Mouse (Mus musculus) hindbrain, embryonic 14.5 days (tissue): ENCODE measurements around the gene Ddx20. TPM values are rescaled to one million over a fixed set of nuclear protein-coding genes. Genes with fewer than 3 reads are reported as not detected.
A peak's percentile ranks its signal among the peaks of the same experiment; 100 is the strongest.

Experiments
- ATAC-seq: fragments of 200-750 bp; cut with Nextera tagmentation; 2 replicates; pipeline ENCODE4 v1.8.0; 2017; ENCODE audit warnings: moderate number of reproducible peaks, mild to moderate bottlenecking, moderate TSS enrichment, moderate library complexity; ENCODE audit not compliant: low FRiP score
- DNase-seq: peaks from one replicate; pipeline ENCODE4 v3.0.0-alpha.2; 2015; ENCODE audit warnings: low spot score
- H3K27ac ChIP-seq: fragments of 300-500 bp; sonication (generic); 2 replicates; pipeline ENCODE4 v1.5.1; 2014; ENCODE audit warnings: mild to moderate bottlenecking, moderate library complexity
- H3K27me3 ChIP-seq: fragments of 300-500 bp; sonication (generic); 2 replicates; pipeline ENCODE4 v1.6.1; 2014; ENCODE audit warnings: mild to moderate bottlenecking, low read length, mixed read lengths; ENCODE audit not compliant: control insufficient read depth, insufficient read depth
- H3K36me3 ChIP-seq: fragments of 300-500 bp; sonication (generic); replicated peaks from 2 replicates; pipeline ENCODE4 v1.6.1; 2014; ENCODE audit not compliant: control insufficient read depth, insufficient read depth
- H3K4me1 ChIP-seq: fragments of 300-500 bp; sonication (generic); replicated peaks from 2 replicates; pipeline ENCODE4 v1.6.1; 2014; ENCODE audit warnings: antibody characterized with exemption, low read length, mixed read lengths; ENCODE audit not compliant: control insufficient read depth, insufficient read depth
- H3K4me2 ChIP-seq: fragments of 300-500 bp; sonication (generic); replicated peaks from 2 replicates; pipeline ENCODE4 v1.6.1; 2014; ENCODE audit warnings: mild to moderate bottlenecking, moderate library complexity
- H3K4me3 ChIP-seq: fragments of 300-500 bp; sonication (generic); replicated peaks from 2 replicates; pipeline ENCODE4 v1.5.1; 2014; ENCODE audit warnings: mild to moderate bottlenecking, low read length
- H3K9ac ChIP-seq: fragments of 300-500 bp; sonication (generic); 2 replicates; pipeline ENCODE4 v1.6.1; 2014
- H3K9me3 ChIP-seq: fragments of 300-500 bp; sonication (generic); 2 replicates; pipeline ENCODE4 v1.6.1; 2016; ENCODE audit warnings: low read length; ENCODE audit not compliant: control insufficient read depth
- WGBS: fragments of 180-500 bp; shearing (Covaris S2); extraction: QIAGEN DNeasy Blood & Tissue Kit; methylation state at CpG from one replicate; pipeline ENCODE4 v1.1.7; 2014; 5-methylcytosine and 5-hydroxymethylcytosine counted together
- polyA plus RNA-seq: library from polyadenylated mRNA; unstranded; fragments of >200 nt; fragmentation: Nextera tagmentation; extraction: Ambion mirVana; gene quantifications from 2 replicates; pipeline ENCODE4 v1.2.1, GENCODE M21; 2014

Ddx20 gene
- 21.6 and 23.1 TPM in 2 replicates for polyA plus RNA-seq

DNA sequence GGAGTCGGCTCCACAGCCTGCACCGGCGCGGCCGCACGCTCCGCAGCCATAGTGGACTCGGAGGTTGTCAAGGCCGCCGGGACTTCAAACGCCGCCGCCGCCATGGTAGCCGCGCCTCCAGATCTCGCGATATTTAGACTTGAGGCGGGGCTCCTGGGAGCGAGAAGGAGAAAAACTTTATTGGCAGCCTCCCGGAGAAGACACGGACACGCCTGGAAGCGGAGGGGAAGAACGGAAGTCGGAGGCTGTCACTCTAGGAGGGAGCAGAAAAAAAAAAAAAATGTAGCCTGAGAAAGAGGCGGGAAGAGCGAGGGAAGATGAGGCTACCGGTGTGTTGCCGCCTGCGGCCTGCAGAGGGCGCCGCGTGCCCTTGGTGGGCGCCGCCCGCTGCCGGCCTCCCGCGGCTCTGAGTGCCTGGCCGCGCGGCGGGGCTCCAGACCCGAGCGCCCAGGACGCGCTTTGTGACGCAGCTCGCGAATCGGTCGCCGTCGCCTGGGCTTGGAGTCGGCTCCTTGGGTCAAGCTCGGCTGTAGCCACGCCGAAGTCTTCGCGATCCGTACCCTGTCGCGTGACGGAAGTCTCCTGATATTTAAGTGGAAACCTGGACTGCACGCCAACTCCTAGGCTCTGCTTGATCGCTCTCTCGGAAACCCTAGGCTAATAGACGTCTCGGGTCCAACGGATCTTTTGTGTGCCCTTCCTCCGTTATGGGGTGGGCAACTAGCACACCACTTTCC is at the start of gene Ddx20:
Gene Ddx20 (minus strand): TSS at position 251 of the 737 bp plus-strand sequence.
- peak within 1 kb of the TSS; percentile 89 for H3K4me3 ChIP-seq
- ATAC-seq (peak; percentile 97), DNase-seq (peak; percentile 98)
- H3K9me3 ChIP-seq = no peaks in the 10 kb centered on the region
- H3K4me2 ChIP-seq = peak within 1 kb of the TSS; percentile 67
- H3K4me1 ChIP-seq = peaks cover 8% of the 10 kb centered on the region; the same call in 1 of the 2 replicates
- H3K9ac ChIP-seq = peak within 1 kb of the TSS; percentile 89
- peaks cover 20% of the 10 kb centered on the region for H3K36me3 ChIP-seq
- no peaks in the 10 kb centered on the region for H3K27me3 ChIP-seq
- WGBS = under 1% methylated on average over 72 of the region's 72 CpGs
- peak within 1 kb of the TSS; percentile 76 for H3K27ac ChIP-seq

GRCm38 (mm10) chr3:105737070-105737469 is 49.7 kb upstream of the Ddx20 start:
- Histone ChIP-seq H3K9ac (no peak overlapping the region), H3K36me3 (peaks cover 39% of the 10 kb centered on the region), H3K9me3 (no peaks in the 10 kb centered on the region), H3K4me1 (no peaks in the 10 kb centered on the region), H3K4me3 (no peak overlapping the region), H3K27me3 (no peaks in the 10 kb centered on the region), H3K4me2 (no peak overlapping the region), H3K27ac (no peak overlapping the region)
- 98% methylated on average over 7 of the region's 7 CpGs for WGBS
- ATAC-seq = no peak
- no peak for DNase-seq

DNA sequence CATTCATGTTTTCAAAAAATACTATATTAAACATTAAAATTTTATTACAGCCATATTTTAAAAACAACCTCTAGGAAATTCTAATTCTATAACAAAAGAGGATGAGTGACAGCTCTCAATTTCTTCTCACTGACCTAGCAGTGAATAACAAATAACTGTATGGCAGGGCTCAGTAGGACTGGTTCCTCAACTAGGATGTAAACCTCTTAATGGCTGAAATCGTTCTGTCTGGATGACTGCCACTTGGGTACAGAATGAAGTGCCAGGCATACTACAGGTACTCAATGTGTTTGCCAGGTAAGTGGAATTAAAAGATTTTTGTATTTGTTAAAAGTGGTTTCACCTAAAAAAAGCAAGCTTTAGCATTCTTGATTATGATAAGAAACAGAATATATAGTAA is 48.8 kb upstream of the Ddx20 start:
- 94% methylated on average over 1 of the region's 1 CpGs for WGBS
- no peak for DNase-seq
- Histone ChIP-seq H3K4me1 (no peaks in the 10 kb centered on the region), H3K27ac (no peak overlapping the region), H3K4me2 (no peak overlapping the region), H3K4me3 (no peak overlapping the region), H3K36me3 (peaks cover 45% of the 10 kb centered on the region), H3K9ac (no peak overlapping the region), H3K9me3 (no peaks in the 10 kb centered on the region), H3K27me3 (no peaks in the 10 kb centered on the region)
- ATAC-seq = no peak

GRCm38 (mm10) chr3:105735285-105735684 is 47.9 kb upstream of the Ddx20 start:
- no peaks in the 10 kb centered on the region for H3K9me3 ChIP-seq
- H3K27me3 ChIP-seq = no peaks in the 10 kb centered on the region
- no peak for DNase-seq
- no peak overlapping the region for H3K4me3 ChIP-seq
- no peak for ATAC-seq
- H3K9ac ChIP-seq = no peak overlapping the region
- peaks cover 54% of the 10 kb centered on the region for H3K36me3 ChIP-seq
- no peak overlapping the region for H3K4me2 ChIP-seq
- no peaks in the 10 kb centered on the region for H3K4me1 ChIP-seq
- no peak overlapping the region for H3K27ac ChIP-seq

DNA sequence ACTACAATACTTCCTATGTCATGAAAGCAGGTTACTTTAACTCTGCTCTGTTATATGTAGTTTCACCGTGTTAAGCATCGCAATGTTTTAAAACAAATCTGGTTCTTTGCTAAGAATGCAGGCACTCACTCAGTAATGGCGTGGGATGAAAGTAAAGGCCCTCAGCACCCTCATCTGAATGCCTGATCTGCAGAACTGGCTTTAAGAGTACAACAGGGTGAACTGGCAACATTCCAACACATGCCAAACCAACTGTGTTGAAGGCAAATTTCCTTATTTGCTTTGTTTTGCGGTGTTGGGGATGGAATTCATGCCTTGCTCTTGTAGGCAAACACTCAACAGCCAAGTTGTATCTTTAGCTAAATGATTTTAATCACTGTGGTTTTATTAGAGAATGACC is 46.2 kb upstream of the Ddx20 start:
- Histone ChIP-seq H3K27me3 (no peaks in the 10 kb centered on the region), H3K9me3 (no peaks in the 10 kb centered on the region), H3K9ac (no peak overlapping the region), H3K4me3 (no peak overlapping the region), H3K27ac (no peak overlapping the region), H3K4me2 (no peak overlapping the region), H3K4me1 (no peaks in the 10 kb centered on the region), H3K36me3 (peaks cover 51% of the 10 kb centered on the region)
- DNase-seq (no peak), ATAC-seq (no peak)
- 85% methylated on average over 4 of the region's 4 CpGs for WGBS

DNA sequence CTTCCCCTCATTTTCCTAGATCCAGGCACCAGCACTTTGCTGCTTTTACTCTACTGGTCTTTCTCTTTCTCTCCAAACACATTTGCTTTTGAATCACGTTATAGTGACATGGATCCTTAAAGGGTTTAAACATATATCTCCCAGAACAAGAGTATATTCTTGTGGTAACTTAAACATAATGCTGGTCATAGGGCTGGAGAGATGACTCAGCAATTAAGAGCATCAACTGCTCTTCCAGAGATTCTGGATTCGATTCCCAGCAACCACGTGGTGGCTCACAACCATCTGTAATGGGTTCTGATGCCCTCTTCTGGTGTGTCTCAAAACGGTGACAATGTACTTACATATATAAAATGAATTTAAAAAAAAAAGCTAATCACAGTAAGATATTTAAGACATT is 45.0 kb upstream of the Ddx20 start:
- Histone ChIP-seq H3K4me3 (no peak overlapping the region), H3K4me1 (no peaks in the 10 kb centered on the region), H3K9me3 (no peaks in the 10 kb centered on the region), H3K27ac (no peak overlapping the region), H3K36me3 (peaks cover 44% of the 10 kb centered on the region), H3K9ac (no peak overlapping the region), H3K4me2 (no peak overlapping the region), H3K27me3 (no peaks in the 10 kb centered on the region)
- DNase-seq = no peak
- no peak for ATAC-seq
- 92% methylated on average over 4 of the region's 4 CpGs for WGBS

DNA sequence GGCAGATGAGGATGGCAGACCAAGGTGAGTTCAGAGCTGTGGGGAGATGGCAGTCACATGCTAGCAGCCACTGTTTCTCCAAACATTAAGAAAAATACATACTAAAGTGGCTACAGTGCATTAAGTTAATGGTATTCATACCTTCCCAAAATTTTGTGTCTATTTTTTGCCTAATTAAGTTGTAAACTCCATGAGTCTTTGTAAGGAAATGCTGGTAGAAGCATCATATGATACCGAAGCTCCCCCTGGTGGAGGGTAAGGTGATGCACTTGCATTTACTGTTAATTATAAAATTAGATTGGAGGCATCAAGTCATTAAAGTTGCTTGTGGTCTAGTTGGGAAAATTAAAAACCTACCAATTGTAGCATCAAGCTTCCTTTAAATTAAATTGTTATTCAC is 38.7 kb upstream of the Ddx20 start:
- DNase-seq (peak; percentile 80), ATAC-seq (no peak)
- no peaks in the 10 kb centered on the region for H3K9me3 ChIP-seq
- H3K4me3 ChIP-seq = no peak overlapping the region
- no peaks in the 10 kb centered on the region for H3K4me1 ChIP-seq
- H3K36me3 ChIP-seq = peaks cover 13% of the 10 kb centered on the region
- H3K27ac ChIP-seq = no peak overlapping the region
- no peak overlapping the region for H3K4me2 ChIP-seq
- no peaks in the 10 kb centered on the region for H3K27me3 ChIP-seq
- 2% methylated on average over 1 of the region's 1 CpGs for whole genome bisulfite sequencing
- no peak overlapping the region for H3K9ac ChIP-seq

GRCm38 (mm10) chr3:105722510-105722909 is 35.1 kb upstream of the Ddx20 start:
- no peaks in the 10 kb centered on the region for H3K27me3 ChIP-seq
- H3K9ac ChIP-seq = no peak overlapping the region
- DNase-seq (no peak), ATAC-seq (no peak)
- no peak overlapping the region for H3K27ac ChIP-seq
- no peaks in the 10 kb centered on the region for H3K9me3 ChIP-seq
- WGBS = 91% methylated on average over 3 of the region's 3 CpGs
- no peak overlapping the region for H3K4me2 ChIP-seq
- no peak overlapping the region for H3K4me3 ChIP-seq
- H3K36me3 ChIP-seq = 0 out of 2 replicates have a peak, but pooled peaks cover 3% of the 10 kb centered on the region
- peaks cover 16% of the 10 kb centered on the region; the same call in 1 of the 2 replicates for H3K4me1 ChIP-seq

DNA sequence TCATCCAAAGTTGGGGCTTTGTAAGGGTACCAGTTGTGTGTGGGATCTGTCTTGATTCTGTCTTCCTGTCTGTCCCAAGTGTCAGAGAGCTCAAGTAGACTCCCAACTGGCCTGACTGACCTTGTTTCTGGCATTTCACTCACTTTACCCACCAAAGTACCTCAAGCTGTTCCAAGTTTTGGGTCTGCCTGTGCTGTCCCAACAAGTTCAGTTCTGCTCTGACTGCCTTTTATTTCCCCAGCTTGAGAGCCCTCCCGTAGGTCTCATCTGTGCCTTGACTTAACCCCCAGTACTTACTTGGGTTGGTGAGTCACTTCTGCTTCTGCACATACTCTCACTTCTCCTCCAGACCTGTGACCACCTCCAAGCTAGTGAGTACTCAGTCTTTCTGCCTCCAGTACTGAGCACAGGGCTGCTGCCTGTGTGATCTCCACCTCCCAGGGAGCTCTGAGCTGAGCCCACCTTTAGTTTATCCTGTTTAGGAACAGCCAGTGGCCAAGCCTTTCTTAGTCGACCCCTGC is 34.4 kb upstream of the Ddx20 start:
- Histone ChIP-seq H3K27me3 (no peaks in the 10 kb centered on the region), H3K36me3 (peaks cover 3% of the 10 kb centered on the region; the same call in 1 of the 2 replicates), H3K4me1 (peaks cover 16% of the 10 kb centered on the region; the same call in 1 of the 2 replicates), H3K4me2 (no peak overlapping the region), H3K9me3 (no peaks in the 10 kb centered on the region), H3K4me3 (no peak overlapping the region), H3K27ac (no peak overlapping the region), H3K9ac (no peak overlapping the region)
- ATAC-seq = no peak
- no peak for DNase-seq
- WGBS = 74% methylated on average over 2 of the region's 2 CpGs
